Mouse (Mus musculus) heart, adult 2 months (tissue): Measurements from ENCODE around the gene Tom1l2. TPM values are rescaled to one million over a fixed set of nuclear protein-coding genes. Genes with fewer than 3 reads are reported as not detected.

Experiments
- DNase-seq, 2 experiments: peaks; one replicate each; pipeline ENCODE4 v3.0.0; 2021
- H3K27ac ChIP-seq: fragments of 200-600 bp; 2 replicates; pipeline ENCODE4 v1.8.1; 2022
- H3K27me3 ChIP-seq: fragments of 200-500 bp; 2 replicates; pipeline ENCODE4 v1.6.1; 2012; ENCODE audit warnings: mild to moderate bottlenecking, low read length, inconsistent platforms, mixed read lengths; ENCODE audit not compliant: control insufficient read depth, insufficient read depth
- H3K36me3 ChIP-seq: fragments of 200-500 bp; 2 replicates; pipeline ENCODE4 v1.6.1; 2012; ENCODE audit warnings: low read length, inconsistent platforms; ENCODE audit not compliant: control insufficient read depth, insufficient read depth
- H3K4me1 ChIP-seq: fragments of 200-500 bp; 2 replicates; pipeline ENCODE4 v1.6.1; 2011; ENCODE audit warnings: low read length; ENCODE audit not compliant: control insufficient read depth, insufficient read depth
- H3K4me3 ChIP-seq: fragments of 200-600 bp; 2 replicates; pipeline ENCODE4 v1.8.1; 2022
- H3K79me2 ChIP-seq: fragments of 200-500 bp; replicated peaks from 2 replicates; pipeline ENCODE4 v1.6.1; 2012; ENCODE audit warnings: mild to moderate bottlenecking, inconsistent platforms, low read length, moderate library complexity, mixed read lengths; ENCODE audit not compliant: control insufficient read depth, insufficient read depth
- H3K9ac ChIP-seq: fragments of 200-500 bp; 2 replicates; pipeline ENCODE4 v1.6.1; 2012; ENCODE audit warnings: low read depth, mild to moderate bottlenecking, control low read depth, inconsistent platforms, low read length, mixed read lengths
- CTCF ChIP-seq: fragments of 200-600 bp; IDR thresholded peaks from 2 replicates; pipeline ENCODE4 v1.8.1; 2022; ENCODE audit warnings: antibody characterized with exemption, mild to moderate bottlenecking, moderate library complexity
- EP300 ChIP-seq: fragments of 200-500 bp; IDR thresholded peaks from 2 replicates; pipeline ENCODE4 v1.6.1; 2011; ENCODE audit warnings: low read depth, low read length, control low read depth; ENCODE audit not compliant: insufficient read depth
- POLR2A ChIP-seq: fragments of 200-500 bp; IDR thresholded peaks from 2 replicates; pipeline ENCODE4 v1.6.1; 2011; ENCODE audit warnings: mild to moderate bottlenecking, low read depth, low read length, control low read depth; ENCODE audit not compliant: insufficient read depth
- WGBS: fragments of 180-500 bp; shearing (Covaris S2); methylation state at CpG from one replicate; pipeline ENCODE4 v1.1.7; 2018; 5-methylcytosine and 5-hydroxymethylcytosine counted together
- intact Hi-C: fragments of 180-260 bp; cut with DNase I; formaldehyde crosslinking; loops from one replicate; pipeline ENCODE4 v1.15.1; 2025
- polyA plus RNA-seq: library from polyadenylated mRNA; depleted of rRNA; stranded (reverse); fragments of >200 nt; gene quantifications from 2 replicates; pipeline ENCODE4 v1.2.3, GENCODE M21; 2012
- total RNA-seq, 2 experiments: library from RNA; stranded (reverse); gene quantifications; 2 replicates each; pipeline ENCODE4 v1.2.3; 2021

The Tom1l2 gene
- total and polyA plus RNA-seq, 3 experiments, result 102 to 123 (median 113) TPM

DNA sequence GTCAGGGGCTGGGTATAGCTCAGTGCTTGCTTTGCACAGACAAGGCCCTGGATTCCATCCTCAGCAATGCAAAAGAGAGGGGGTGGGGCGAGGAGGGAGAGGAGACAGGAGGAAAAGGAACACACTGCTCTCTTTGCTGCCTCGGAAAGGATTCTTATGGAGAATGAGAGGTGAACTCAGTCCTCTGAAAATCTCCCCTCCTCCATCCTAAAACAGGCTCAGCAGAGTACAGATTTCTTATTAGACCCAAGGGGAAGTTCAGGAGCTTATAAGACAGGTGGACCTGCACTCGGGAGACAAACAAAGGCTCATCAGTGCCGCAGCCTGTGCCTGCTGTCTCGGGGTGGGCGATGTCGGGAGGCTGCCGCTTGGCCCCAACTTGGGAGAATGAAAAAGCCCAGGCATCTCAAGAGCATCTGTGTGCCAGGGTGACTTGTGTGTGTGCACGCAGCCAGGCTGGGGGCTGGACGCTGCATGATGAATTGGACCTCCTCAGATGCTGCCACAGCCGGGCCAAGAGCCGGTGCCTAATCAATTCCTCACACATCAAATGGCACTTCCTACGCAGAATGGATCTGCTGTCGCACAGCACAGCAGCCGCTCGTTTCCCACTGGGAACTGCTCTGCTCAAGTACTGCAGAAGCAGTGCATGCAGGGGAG, 32.2 kb upstream of the Tom1l2 start:
- no peak overlapping the region for H3K9ac ChIP-seq
- intact Hi-C loops, result no loop called here

DNA sequence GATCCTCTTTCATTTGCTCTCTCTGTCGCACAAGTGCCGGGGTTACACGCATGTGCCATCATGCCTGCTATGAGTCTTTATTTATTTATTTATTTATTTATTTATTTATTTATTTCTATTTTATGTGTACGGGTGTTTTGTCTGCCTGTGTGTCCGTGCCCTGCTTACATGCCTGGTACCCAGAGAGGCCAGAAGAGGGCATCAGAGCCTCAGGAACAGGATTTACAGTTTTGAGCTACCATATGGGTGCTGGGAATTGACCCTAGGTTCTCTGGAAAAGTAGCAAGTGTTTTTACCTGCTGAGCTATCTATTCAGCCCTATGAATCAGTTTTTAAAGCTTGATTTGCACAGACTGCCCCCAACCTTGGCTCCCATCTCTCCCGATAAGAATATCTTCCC, 30.8 kb upstream of the Tom1l2 start:
- no peaks in the 10 kb centered on the region for H3K36me3 ChIP-seq
- H3K27me3 ChIP-seq, result no peaks in the 10 kb centered on the region
- H3K4me3 ChIP-seq, result no peak overlapping the region
- no peak overlapping the region for H3K9ac ChIP-seq
- no peak overlapping the region for H3K27ac ChIP-seq
- DNase-seq, result no peak
- no peak for TF ChIP-seq POLR2A
- no peak for TF ChIP-seq EP300
- no peak for TF ChIP-seq CTCF
- no peaks in the 10 kb centered on the region for H3K4me1 ChIP-seq
- no peaks in the 10 kb centered on the region for H3K79me2 ChIP-seq
- WGBS, result 93% methylated on average over 6 of the region's 6 CpGs
- intact Hi-C loops, result no loop called here

More for the DNA sequence above, 32.2 kb upstream of the Tom1l2 start:
- Histone ChIP-seq H3K27ac (no peak overlapping the region), H3K79me2 (no peaks in the 10 kb centered on the region), H3K4me1 (no peaks in the 10 kb centered on the region), H3K27me3 (no peaks in the 10 kb centered on the region), H3K36me3 (no peaks in the 10 kb centered on the region), H3K4me3 (no peak overlapping the region)
- DNase-seq, result no peak
- TF ChIP-seq EP300, result no peak
- no peak for TF ChIP-seq CTCF
- no peak for TF ChIP-seq POLR2A
- WGBS, result 18% methylated on average over 16 of the region's 16 CpGs

DNA sequence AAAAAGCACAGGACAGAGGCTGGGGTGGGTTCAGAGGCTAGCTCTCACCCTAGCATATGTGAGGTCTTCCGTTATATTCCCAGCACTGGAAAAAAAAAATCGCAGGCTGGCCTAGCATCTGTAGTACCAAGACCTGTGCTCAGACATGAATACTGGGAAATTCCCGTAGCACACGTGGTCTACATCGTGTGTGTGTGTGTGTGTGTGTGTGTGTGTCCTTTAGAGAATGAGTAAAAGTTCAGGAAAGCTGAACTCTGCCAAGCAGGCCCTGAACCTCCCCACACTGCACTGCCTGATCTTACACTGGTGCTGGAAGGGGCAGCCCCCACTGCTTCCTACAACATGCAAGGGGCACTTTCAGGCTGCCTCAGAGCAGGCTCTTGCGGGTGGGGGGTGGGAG, 21.8 kb upstream of the Tom1l2 start:
- no peak for DNase-seq
- Histone ChIP-seq H3K79me2 (no peaks in the 10 kb centered on the region), H3K27ac (no peak overlapping the region), H3K9ac (no peak overlapping the region), H3K36me3 (no peaks in the 10 kb centered on the region), H3K27me3 (no peaks in the 10 kb centered on the region), H3K4me3 (no peak overlapping the region), H3K4me1 (no peaks in the 10 kb centered on the region)
- intact Hi-C loops, result loop anchor here (10.0 kb wide), 1 partner anchor 730 kb away; no protein-coding TSS in a partner anchor
- WGBS, result 71% methylated on average over 6 of the region's 6 CpGs
- no peak for TF ChIP-seq POLR2A
- no peak for TF ChIP-seq EP300
- TF ChIP-seq CTCF, result no peak

DNA sequence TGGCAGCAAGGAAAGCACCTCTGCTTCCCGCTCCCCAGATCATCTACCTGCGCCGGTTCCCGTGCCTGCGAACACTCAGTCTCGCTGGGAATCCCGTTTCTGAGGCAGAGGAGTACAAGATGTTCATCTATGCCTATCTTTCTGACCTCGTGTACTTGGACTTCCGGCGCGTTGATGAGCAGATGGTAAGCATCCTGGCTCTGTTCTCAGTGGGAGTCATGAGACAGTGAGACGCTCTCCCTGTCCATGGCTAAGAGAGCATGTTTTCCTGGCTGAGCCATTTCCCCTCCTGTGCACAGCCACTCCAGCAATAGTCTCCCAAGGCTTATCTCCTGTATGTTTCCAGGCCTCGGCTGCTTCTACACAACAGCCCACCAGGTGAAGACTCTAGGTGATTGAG, 17.7 kb upstream of the Tom1l2 start:
- H3K27me3 ChIP-seq, result no peaks in the 10 kb centered on the region
- H3K79me2 ChIP-seq, result no peaks in the 10 kb centered on the region
- WGBS, result 74% methylated on average over 13 of the region's 13 CpGs
- no peaks in the 10 kb centered on the region for H3K36me3 ChIP-seq
- H3K4me3 ChIP-seq, result no peak overlapping the region
- no peak for TF ChIP-seq EP300
- no peak for TF ChIP-seq POLR2A
- no peak for TF ChIP-seq CTCF
- intact Hi-C loops, result loop anchor here (10.0 kb wide), 1 partner anchor 734 kb away; no protein-coding TSS in a partner anchor
- H3K27ac ChIP-seq, result no peak overlapping the region
- H3K4me1 ChIP-seq, result no peaks in the 10 kb centered on the region; the same call in 1 of the 2 replicates
- H3K9ac ChIP-seq, result no peak overlapping the region
- DNase-seq, result no peak

DNA sequence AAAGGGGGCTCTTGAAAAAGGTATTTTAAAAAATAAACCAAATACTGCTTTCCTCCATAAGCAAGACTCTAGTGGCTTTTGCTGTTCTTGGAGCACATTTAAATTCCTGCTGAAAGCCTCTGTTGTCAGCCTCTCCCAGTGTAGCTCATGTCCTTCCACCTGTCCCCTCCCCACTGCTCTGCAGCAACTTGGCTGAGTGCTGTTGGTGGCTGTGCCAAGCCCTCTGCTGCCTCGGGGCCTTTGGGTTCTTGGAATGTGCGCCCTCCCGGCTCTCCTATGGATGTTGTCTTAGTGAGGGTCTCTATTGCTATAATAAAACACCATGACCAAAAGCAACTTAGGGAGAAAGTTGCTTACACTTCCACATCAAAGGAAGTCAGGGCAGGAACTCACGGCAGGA, 16.7 kb upstream of the Tom1l2 start:
- H3K4me1 ChIP-seq, result no peaks in the 10 kb centered on the region; the same call in 1 of the 2 replicates
- H3K9ac ChIP-seq, result no peak overlapping the region
- no peak for TF ChIP-seq CTCF
- no peak for TF ChIP-seq EP300
- no peak for TF ChIP-seq POLR2A
- no peaks in the 10 kb centered on the region for H3K27me3 ChIP-seq
- WGBS, result 69% methylated on average over 4 of the region's 4 CpGs
- no peaks in the 10 kb centered on the region for H3K79me2 ChIP-seq
- no peak overlapping the region for H3K27ac ChIP-seq
- DNase-seq, result no peak
- no peaks in the 10 kb centered on the region for H3K36me3 ChIP-seq
- no peak overlapping the region for H3K4me3 ChIP-seq
- intact Hi-C loops, result no loop called here

DNA sequence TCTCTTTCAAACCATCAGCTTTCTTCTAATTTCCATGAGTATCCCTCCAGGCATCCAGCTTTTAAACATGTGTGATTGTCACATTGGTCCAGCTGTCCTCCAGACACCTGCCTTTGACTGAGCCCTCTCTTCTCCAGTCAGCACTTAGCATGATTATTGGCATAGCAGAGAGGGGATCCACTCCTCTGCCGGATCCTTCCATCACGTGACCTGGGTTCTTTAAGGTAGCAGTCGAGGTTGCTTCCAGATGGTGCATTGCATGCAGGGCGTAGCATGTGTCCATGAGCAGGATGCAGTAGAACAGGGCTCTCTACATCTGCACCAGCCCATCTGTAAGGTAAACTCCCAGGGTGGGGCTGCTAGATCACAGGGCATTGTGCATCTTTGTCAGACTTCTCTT, 16.2 kb upstream of the Tom1l2 start:
- WGBS, result 84% methylated on average over 4 of the region's 4 CpGs
- intact Hi-C loops, result no loop called here
- Histone ChIP-seq H3K4me1 (no peaks in the 10 kb centered on the region; the same call in 1 of the 2 replicates), H3K4me3 (no peak overlapping the region), H3K36me3 (no peaks in the 10 kb centered on the region), H3K27me3 (no peaks in the 10 kb centered on the region), H3K9ac (no peak overlapping the region), H3K79me2 (no peaks in the 10 kb centered on the region), H3K27ac (no peak overlapping the region)
- no peak for DNase-seq
- TF ChIP-seq EP300 (no peak), CTCF (no peak)
